Mouse (Mus musculus): ENCODE measurements around the gene Adgrg6. TPM values are rescaled to one million over a fixed set of nuclear protein-coding genes. Genes with fewer than 3 reads are reported as not detected.

The Adgrg6 gene
- 1.1 and 1.3 TPM in 2 replicates for polyA plus RNA-seq (2015; fragmentation: Nextera tagmentation; extraction: Ambion mirVana)

DNA sequence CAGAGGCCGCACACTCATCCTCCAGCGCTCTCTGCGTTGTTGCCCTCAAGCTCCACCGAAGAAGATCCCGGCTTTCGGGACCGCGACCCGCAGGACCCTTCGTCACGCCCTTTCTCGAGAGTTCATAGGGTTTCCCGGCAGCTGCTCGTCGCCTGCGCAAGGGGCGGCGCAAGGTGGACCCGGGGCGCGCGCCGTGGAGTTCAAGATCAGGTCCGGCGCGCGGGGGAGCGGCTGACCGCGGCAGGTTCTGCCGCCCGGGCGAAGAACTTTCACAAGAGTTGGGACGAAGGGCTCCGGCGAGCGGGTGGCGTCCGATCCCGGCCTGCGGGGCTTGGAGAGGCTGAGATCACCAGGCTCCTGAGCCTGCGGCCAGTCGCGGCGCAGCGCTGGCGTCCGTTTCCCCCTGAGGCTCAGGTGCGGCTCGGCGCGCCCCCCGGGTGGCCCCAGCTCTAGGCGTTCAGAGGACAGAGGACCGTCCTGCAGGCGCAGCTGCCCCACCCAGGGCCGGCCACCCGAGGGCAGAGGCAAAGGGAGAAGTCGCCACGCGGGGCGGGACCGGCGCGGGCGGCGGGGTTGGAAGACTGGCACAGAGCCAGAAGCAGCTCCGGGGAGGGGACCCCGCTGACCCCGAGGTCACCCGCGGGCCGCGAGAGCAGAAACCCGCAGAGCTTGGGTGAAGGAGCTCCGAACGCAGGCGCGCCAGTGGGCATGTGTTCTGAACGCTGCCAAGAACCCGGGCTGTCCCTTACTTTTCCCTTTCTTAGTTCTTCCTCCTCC is at the start of gene Adgrg6:
Gene Adgrg6 (minus strand): TSS at position 719 of the 777 bp plus-strand sequence.
- Histone ChIP-seq H3K36me3 (no peaks in the 10 kb centered on the region), H3K9ac (replicated peaks) (peak within 1 kb of the TSS; percentile 73), H3K4me1 (replicated peaks) (peaks cover 13% of the 10 kb centered on the region; the same call in 1 of the 2 replicates), H3K4me3 (replicated peaks) (peak within 1 kb of the TSS; percentile 62), H3K27ac (no peak within 1 kb of the TSS), H3K4me2 (replicated peaks) (peak within 1 kb of the TSS; percentile 100), H3K27me3 (peaks cover 25% of the 10 kb centered on the region), H3K9me3 (no peaks in the 10 kb centered on the region)
- ATAC-seq, result peak; percentile 82
- WGBS, result under 1% methylated on average over 78 of the region's 81 CpGs

DNA sequence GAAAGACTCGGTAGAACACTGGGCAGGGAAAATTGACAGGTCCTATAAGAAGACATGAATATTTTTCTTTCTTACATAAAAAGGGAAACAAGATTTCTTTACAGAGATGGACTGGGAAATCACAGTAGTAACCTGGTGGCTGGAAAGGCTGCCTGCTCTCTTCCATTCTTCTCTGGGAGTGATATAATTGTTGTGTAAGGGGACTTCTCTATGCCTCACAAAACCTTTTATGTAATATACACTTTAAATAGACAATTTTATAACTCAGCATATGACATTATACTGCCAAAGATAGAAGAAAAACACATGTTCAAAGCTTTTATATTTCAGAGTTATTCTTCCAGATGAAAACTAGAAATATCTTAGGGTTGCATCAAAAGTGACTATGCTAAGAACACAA is 46.8 kb upstream of the Adgrg6 start:
- Histone ChIP-seq H3K4me2 (replicated peaks) (no peak overlapping the region), H3K27me3 (no peaks in the 10 kb centered on the region), H3K9ac (replicated peaks) (no peak overlapping the region), H3K36me3 (no peaks in the 10 kb centered on the region), H3K27ac (no peak overlapping the region), H3K4me1 (replicated peaks) (no peaks in the 10 kb centered on the region), H3K4me3 (replicated peaks) (no peak overlapping the region), H3K9me3 (no peaks in the 10 kb centered on the region)
- 100% methylated on average over 1 of the region's 1 CpGs for WGBS
- no peak for ATAC-seq

DNA sequence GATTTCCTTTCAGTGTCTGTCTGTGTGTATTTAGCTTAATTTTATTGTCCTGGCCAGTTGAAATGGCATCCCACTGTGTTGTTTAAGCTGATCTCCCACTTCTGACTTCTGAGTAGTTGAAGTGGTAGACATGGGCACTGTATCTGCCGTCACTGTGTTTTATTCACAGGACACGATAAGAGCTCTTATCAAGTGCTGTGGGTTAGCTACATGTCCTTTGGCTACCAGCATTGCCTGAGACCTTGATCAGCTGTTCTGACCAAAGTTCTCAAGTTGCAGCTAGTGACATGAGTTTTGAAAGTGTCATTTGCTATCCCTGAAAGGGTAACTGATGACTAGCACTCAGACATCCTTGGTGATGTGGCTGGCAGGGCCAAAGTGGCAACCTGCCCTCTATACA is 45.4 kb upstream of the Adgrg6 start:
- H3K4me1 ChIP-seq (replicated peaks), result no peaks in the 10 kb centered on the region
- H3K4me2 ChIP-seq (replicated peaks), result no peak overlapping the region
- WGBS, result 92% methylated on average over 2 of the region's 2 CpGs
- no peak for ATAC-seq
- no peak overlapping the region for H3K27ac ChIP-seq
- no peaks in the 10 kb centered on the region for H3K36me3 ChIP-seq
- no peak overlapping the region for H3K4me3 ChIP-seq (replicated peaks)
- H3K27me3 ChIP-seq, result no peaks in the 10 kb centered on the region
- no peaks in the 10 kb centered on the region for H3K9me3 ChIP-seq
- no peak overlapping the region for H3K9ac ChIP-seq (replicated peaks)

DNA sequence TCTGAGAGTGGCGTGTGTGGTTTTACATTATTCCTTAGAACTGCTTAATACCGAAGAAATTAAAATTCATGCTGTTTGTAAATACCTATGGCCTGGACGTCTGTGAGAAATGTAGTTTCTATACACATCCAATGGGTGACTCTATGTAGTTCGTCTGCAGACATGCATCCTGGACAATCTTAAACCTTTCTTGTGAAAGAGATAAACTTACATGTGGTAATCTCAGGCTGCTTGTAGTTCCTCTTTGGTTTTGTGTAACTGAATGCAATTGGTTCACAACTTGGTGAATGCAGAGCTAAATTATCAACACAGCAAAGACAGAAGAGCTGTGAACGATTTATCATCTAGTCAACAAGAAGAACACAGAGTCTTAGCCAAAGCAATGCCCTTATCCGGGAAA is 44.2 kb upstream of the Adgrg6 start:
- Histone ChIP-seq H3K27ac (no peak overlapping the region), H3K4me2 (replicated peaks) (no peak overlapping the region), H3K9ac (replicated peaks) (no peak overlapping the region), H3K4me1 (replicated peaks) (no peaks in the 10 kb centered on the region), H3K9me3 (no peaks in the 10 kb centered on the region), H3K36me3 (no peaks in the 10 kb centered on the region), H3K27me3 (no peaks in the 10 kb centered on the region), H3K4me3 (replicated peaks) (no peak overlapping the region)
- ATAC-seq, result no peak
- WGBS, result 88% methylated on average over 6 of the region's 6 CpGs

DNA sequence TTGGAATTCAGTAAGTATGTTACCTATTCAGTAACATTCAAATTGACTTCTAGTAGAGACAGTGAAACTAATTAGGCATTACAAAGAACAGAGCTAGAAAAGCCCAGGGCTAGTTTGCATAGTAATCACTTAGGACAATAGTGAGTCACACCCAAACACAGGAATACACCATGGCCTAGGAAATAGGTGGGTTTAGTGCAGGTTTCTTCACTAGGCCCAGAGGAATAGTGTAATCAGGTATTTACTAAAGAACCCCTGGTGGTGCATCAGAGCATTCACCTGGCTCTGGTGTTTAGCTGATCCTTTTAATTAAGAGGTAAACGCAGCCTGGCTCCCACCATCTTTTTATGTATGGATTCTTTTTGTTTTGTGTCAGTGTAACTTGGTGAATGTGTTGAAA is 38.0 kb upstream of the Adgrg6 start:
- Histone ChIP-seq H3K4me1 (replicated peaks) (no peaks in the 10 kb centered on the region), H3K27ac (no peak overlapping the region), H3K4me2 (replicated peaks) (no peak overlapping the region), H3K36me3 (no peaks in the 10 kb centered on the region), H3K4me3 (replicated peaks) (no peak overlapping the region), H3K27me3 (no peaks in the 10 kb centered on the region), H3K9ac (replicated peaks) (no peak overlapping the region), H3K9me3 (no peaks in the 10 kb centered on the region)
- 84% methylated on average over 1 of the region's 1 CpGs for WGBS
- no peak for ATAC-seq

DNA sequence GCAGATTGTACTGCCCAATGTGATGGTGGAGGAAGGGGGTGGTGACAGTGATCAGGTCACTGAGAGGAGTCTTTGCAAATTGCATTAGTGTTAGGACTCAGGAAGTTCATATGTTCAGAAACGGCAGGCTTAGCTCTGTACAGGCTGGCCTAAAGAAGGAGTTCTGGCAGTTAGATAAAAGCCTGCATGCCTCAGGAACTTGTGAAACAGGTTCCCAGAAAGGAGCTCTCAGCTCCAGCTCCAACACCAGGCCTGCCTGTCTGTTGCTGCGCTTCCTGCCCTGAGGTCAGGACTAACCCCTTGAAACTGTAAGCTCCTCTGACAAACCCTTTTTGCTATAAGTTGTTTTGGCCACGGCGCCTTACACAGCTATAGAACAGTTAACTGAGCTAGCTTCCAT is 28.8 kb upstream of the Adgrg6 start:
- H3K4me2 ChIP-seq (replicated peaks), result no peak overlapping the region
- no peak for ATAC-seq
- no peaks in the 10 kb centered on the region for H3K4me1 ChIP-seq (replicated peaks)
- H3K27ac ChIP-seq, result no peak overlapping the region
- 87% methylated on average over 4 of the region's 4 CpGs for WGBS
- no peaks in the 10 kb centered on the region for H3K36me3 ChIP-seq
- no peaks in the 10 kb centered on the region for H3K27me3 ChIP-seq
- no peak overlapping the region for H3K4me3 ChIP-seq (replicated peaks)
- H3K9ac ChIP-seq (replicated peaks), result no peak overlapping the region
- H3K9me3 ChIP-seq, result no peaks in the 10 kb centered on the region

DNA sequence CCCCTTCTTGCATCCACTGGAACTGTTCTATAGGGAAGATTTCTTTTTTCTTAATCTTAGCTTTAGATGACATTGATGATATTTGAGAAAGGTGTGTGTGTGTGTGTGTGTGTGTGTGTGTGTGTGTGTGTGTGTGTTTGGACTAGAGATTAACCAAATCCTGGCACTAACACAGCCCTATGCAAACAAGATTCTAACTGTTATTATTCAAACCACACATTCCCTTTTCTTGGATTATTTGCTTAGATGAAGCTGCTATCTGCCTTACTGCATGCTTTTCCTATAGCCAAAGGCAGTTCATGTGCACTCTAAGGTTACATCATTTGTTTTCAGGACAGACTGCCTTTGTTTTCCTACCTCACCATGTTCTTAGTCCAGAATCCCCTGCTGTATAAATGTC is 25.7 kb upstream of the Adgrg6 start:
- Histone ChIP-seq H3K9ac (replicated peaks) (no peak overlapping the region), H3K9me3 (no peaks in the 10 kb centered on the region)

DNA sequence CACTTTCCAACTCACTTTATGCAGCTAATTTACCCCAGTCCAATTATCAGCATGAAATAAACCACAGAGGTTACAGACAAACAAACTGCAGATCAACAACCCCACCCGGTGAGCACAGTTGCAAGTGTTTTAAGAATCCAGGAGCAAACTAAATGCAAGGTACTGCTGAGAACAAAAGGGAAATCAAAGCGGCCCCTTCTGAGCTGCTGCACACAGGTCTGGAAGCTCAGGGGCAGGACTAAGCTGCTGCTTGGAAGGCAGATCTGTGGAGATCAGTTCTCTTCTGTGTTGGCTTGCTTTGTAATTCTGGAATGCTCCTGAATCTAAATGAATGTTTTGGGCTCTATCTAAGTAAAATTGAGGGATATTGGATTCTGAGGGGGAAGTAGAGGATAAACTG is 25.2 kb upstream of the Adgrg6 start:
- Histone ChIP-seq H3K9me3 (no peaks in the 10 kb centered on the region), H3K4me1 (replicated peaks) (no peaks in the 10 kb centered on the region), H3K27me3 (no peaks in the 10 kb centered on the region), H3K4me3 (replicated peaks) (no peak overlapping the region), H3K36me3 (no peaks in the 10 kb centered on the region), H3K4me2 (replicated peaks) (no peak overlapping the region), H3K27ac (no peak overlapping the region), H3K9ac (replicated peaks) (no peak overlapping the region)
- WGBS, result 14% methylated on average over 2 of the region's 2 CpGs
- ATAC-seq, result no peak

More for the DNA sequence above, 25.7 kb upstream of the Adgrg6 start:
- no peak overlapping the region for H3K4me2 ChIP-seq (replicated peaks)
- H3K27ac ChIP-seq, result no peak overlapping the region
- H3K4me1 ChIP-seq (replicated peaks), result no peaks in the 10 kb centered on the region
- no peaks in the 10 kb centered on the region for H3K36me3 ChIP-seq
- no peak overlapping the region for H3K4me3 ChIP-seq (replicated peaks)
- ATAC-seq, result no peak
- H3K27me3 ChIP-seq, result no peaks in the 10 kb centered on the region

DNA sequence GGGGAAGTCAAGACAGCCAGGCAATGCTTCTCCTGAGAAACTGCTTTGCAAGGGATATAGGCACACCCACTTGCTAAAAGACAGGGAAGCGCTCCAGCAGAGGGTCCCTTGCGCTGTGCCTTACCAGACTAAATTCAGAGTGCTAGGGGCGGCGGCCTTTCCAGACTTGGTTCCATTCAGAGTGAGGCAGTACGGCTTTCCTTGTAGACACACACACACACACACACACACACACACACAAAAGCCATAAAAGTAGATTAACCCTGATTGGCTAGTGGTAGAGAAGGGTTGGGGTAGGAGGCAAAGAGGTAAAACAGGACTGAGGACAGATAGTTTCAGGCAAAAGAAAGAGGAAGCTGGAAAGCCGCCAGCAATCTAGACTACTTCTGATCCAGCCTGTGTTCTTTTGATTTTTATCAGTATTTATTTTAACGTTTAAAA is 672 bp upstream of the Adgrg6 start:
- Histone ChIP-seq H3K27me3 (peaks cover 25% of the 10 kb centered on the region), H3K4me3 (replicated peaks) (0 out of 2 replicates have a peak overlapping the region, but pooled peaks have one; percentile 4), H3K27ac (no peak overlapping the region), H3K36me3 (no peaks in the 10 kb centered on the region), H3K4me1 (replicated peaks) (peaks cover 13% of the 10 kb centered on the region; the same call in 1 of the 2 replicates), H3K9me3 (no peaks in the 10 kb centered on the region), H3K9ac (replicated peaks) (no peak overlapping the region), H3K4me2 (replicated peaks) (peak overlapping the region; percentile 34)
- WGBS, result 24% methylated on average over 7 of the region's 7 CpGs
- peak; percentile 64 for ATAC-seq

DNA sequence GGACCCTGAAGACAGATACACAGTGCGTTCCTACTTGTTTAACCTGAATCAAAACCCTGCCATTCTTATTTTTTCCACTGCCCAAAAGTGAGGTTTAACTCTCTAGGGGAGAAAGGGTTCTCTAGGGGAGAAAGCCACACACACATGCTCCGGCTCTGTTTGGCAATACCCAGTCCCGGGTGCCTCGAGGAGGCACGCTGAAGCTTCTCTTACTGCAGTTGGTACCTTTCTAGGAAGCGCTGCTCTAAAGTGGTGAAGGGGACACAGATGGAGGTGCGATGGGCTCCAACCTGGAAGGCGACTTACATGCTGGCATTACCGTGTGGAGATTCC is 885 bp downstream of the Adgrg6 start:
- WGBS, result 10% methylated on average over 9 of the region's 9 CpGs
- H3K9ac ChIP-seq (replicated peaks), result peak overlapping the region; percentile 73
- H3K36me3 ChIP-seq, result no peaks in the 10 kb centered on the region
- ATAC-seq, result peak; percentile 10; the same call in 1 of the 2 replicates
- H3K27me3 ChIP-seq, result peaks cover 25% of the 10 kb centered on the region
- peak overlapping the region; percentile 100 for H3K4me2 ChIP-seq (replicated peaks)
- peak overlapping the region; percentile 62 for H3K4me3 ChIP-seq (replicated peaks)
- H3K27ac ChIP-seq, result no peak overlapping the region
- H3K9me3 ChIP-seq, result no peaks in the 10 kb centered on the region
- H3K4me1 ChIP-seq (replicated peaks), result peaks cover 13% of the 10 kb centered on the region; the same call in 1 of the 2 replicates

DNA sequence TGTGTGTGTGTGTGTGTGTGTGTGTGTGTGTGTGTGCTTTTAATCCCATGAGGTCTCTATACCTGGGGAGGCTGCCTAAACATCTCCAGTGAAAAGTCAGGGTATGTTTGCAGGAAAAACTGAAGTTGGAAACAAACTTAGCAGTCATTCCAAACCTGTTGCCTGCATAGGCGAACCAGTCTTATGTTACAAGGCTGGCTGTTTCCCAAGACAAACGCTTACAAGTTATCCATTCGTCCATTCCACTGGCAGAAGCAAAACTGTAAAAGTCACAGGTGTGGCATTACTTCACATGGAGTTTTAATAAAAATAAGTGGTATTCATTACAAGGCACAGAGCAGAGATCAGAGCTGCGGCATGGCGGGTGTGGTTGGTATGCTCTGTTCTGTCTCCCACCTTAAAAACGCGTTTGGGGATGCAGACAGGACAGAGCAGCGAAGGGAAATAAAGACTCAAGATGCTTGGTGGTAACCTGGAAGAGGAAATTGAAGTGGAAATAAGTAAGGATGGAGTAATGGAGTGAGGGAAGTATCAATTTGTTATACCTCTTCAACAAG is 1.9 kb downstream of the Adgrg6 start:
- Histone ChIP-seq H3K27me3 (peaks cover 25% of the 10 kb centered on the region), H3K4me3 (replicated peaks) (no peak overlapping the region), H3K27ac (no peak overlapping the region), H3K36me3 (no peaks in the 10 kb centered on the region), H3K9ac (replicated peaks) (no peak overlapping the region), H3K4me1 (replicated peaks) (peaks cover 13% of the 10 kb centered on the region; the same call in 1 of the 2 replicates), H3K4me2 (replicated peaks) (no peak overlapping the region), H3K9me3 (no peaks in the 10 kb centered on the region)
- no peak for ATAC-seq
- 81% methylated on average over 8 of the region's 8 CpGs for WGBS

DNA sequence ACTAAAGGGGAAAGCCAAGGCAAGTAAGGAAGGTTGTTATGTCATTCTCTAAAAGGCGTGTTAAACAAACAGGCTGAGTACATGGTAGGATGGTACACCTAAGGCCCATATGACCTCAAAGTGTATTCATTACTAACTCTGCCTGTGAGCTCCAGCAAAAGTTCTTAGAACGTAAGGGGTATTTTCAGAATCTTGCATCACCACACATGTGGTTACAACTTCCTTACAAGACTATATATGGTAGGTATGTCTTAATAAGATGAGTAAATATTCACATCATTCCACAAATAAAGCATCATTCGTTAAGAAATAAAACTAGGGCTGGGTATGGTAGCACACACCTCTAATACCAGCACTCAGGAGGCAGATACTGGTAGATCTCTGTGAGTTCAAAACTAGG is 8.4 kb downstream of the Adgrg6 start:
- no peaks in the 10 kb centered on the region for H3K36me3 ChIP-seq
- no peaks in the 10 kb centered on the region for H3K27me3 ChIP-seq
- no peaks in the 10 kb centered on the region for H3K9me3 ChIP-seq
- H3K4me3 ChIP-seq (replicated peaks), result no peak overlapping the region
- no peaks in the 10 kb centered on the region for H3K4me1 ChIP-seq (replicated peaks)
- no peak overlapping the region for H3K4me2 ChIP-seq (replicated peaks)
- H3K27ac ChIP-seq, result no peak overlapping the region
- 86% methylated on average over 3 of the region's 3 CpGs for WGBS
- no peak overlapping the region for H3K9ac ChIP-seq (replicated peaks)
- no peak for ATAC-seq
